23 mouse cellular contexts compared by ENCODE assay signal in the genomic region with DNA sequence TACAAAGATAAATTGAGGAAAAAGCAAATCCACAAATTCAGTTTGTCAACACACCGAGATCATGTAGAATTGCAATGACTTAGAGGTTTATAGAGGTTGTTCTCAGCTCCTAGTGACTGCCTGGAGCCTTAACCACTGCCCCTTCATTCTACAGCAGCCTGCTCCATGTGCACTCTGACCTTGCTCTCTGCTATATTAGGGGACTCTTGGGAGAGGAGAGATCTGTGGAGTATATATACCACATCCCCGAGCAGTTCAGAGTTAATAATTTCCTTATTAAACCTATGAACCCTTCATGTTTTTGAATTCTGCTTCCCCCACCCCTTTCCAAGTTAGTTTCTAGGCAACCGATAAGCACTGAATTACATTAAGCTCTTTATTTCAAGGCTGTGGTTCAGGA.
A peak's percentile ranks its signal among the peaks of the same experiment; 100 is the strongest.
DNase-seq lines count a peak whose midpoint lies in the region; ATAC-seq and TF ChIP-seq lines count a peak whose summit lies in the region.
"Had no signal": no experiment of that assay in that cellular context is flagged by ENCODE, and none has a peak within 500 bp of the region (broad histone marks: within the 10 kb centered on the region; RNA-seq: fewer than 3 reads in every experiment).

No protein-coding gene starts in this region.

- no peaks in the 10 kb centered on the region for H3K4me1 ChIP-seq in forebrain, embryonic 14.5 days (ENCODE audit: control insufficient read depth, insufficient read depth, low read length)
- H3K4me1 ChIP-seq in forebrain, embryonic 13.5 days: no peaks in the 10 kb centered on the region
- no peaks in the 10 kb centered on the region for H3K4me1 ChIP-seq in hindbrain, postnatal 0 days (ENCODE audit: insufficient read depth, low read length)
- H3K4me1 ChIP-seq in hindbrain, embryonic 12.5 days: no peaks in the 10 kb centered on the region
- peaks cover 7% of the 10 kb centered on the region for H3K4me1 ChIP-seq in midbrain, embryonic 15.5 days
- no peaks in the 10 kb centered on the region for H3K4me1 ChIP-seq in midbrain, embryonic 11.5 days (ENCODE audit: control insufficient read depth, insufficient read depth, low read length)
- H3K4me1 ChIP-seq: embryonic facial prominence, embryonic 12.5 days; heart, embryonic 15.5 days; hindbrain, embryonic 10.5 days had no signal

- no peak overlapping the region for H3K4me2 ChIP-seq in forebrain, embryonic 14.5 days (ENCODE audit: low read length)
- no peak overlapping the region for H3K4me2 ChIP-seq in forebrain, embryonic 13.5 days
- H3K4me2 ChIP-seq in hindbrain, postnatal 0 days (ENCODE audit: low read depth, low read length): no peak overlapping the region
- H3K4me2 ChIP-seq in hindbrain, embryonic 12.5 days (replicated peaks): no peak overlapping the region
- H3K4me2 ChIP-seq in midbrain, embryonic 15.5 days: no peak overlapping the region
- H3K4me2 ChIP-seq in midbrain, embryonic 11.5 days: no peak overlapping the region
- H3K4me2 ChIP-seq: embryonic facial prominence, embryonic 12.5 days; forebrain, embryonic 12.5 days; heart, embryonic 11.5 days; heart, embryonic 15.5 days had no signal

- intact Hi-C loops in heart, postnatal 36 days (cut with DNase I): no loop called here

- no peak for ATAC-seq in forebrain, embryonic 14.5 days
- no peak for ATAC-seq in forebrain, embryonic 13.5 days
- no peak for ATAC-seq in hindbrain, postnatal 0 days
- no peak for ATAC-seq in hindbrain, embryonic 12.5 days (ENCODE audit: low FRiP score)
- ATAC-seq in midbrain, embryonic 15.5 days (replicated peaks): peak; percentile 52; the same call in 1 of the 2 replicates
- ATAC-seq in midbrain, embryonic 11.5 days (ENCODE audit: low FRiP score): no peak
- ATAC-seq: CD4-positive, CD25-positive, alpha-beta regulatory T cell, adult 4 months had no signal

- no peak overlapping the region for H3K27ac ChIP-seq in forebrain, embryonic 14.5 days (ENCODE audit: low read depth, low read length)
- no peak overlapping the region for H3K27ac ChIP-seq in forebrain, embryonic 13.5 days
- no peak overlapping the region for H3K27ac ChIP-seq in hindbrain, postnatal 0 days
- no peak overlapping the region for H3K27ac ChIP-seq in hindbrain, embryonic 12.5 days
- H3K27ac ChIP-seq in midbrain, embryonic 15.5 days: peak overlapping the region; percentile 45; the same call in 1 of the 2 replicates
- no peak overlapping the region for H3K27ac ChIP-seq in midbrain, embryonic 11.5 days (ENCODE audit: low read depth, low read length)
- H3K27ac ChIP-seq: embryonic facial prominence, embryonic 12.5 days; forebrain, embryonic 12.5 days; heart, adult 2 months; heart, embryonic 15.5 days; hindbrain, embryonic 10.5 days had no signal

- H3K4me3 ChIP-seq in forebrain, embryonic 14.5 days (ENCODE audit: low read depth, low read length): no peak overlapping the region
- no peak overlapping the region for H3K4me3 ChIP-seq in forebrain, embryonic 13.5 days
- no peak overlapping the region for H3K4me3 ChIP-seq in hindbrain, postnatal 0 days (ENCODE audit: low read length)
- no peak overlapping the region for H3K4me3 ChIP-seq in hindbrain, embryonic 12.5 days
- no peak overlapping the region for H3K4me3 ChIP-seq in midbrain, embryonic 15.5 days
- H3K4me3 ChIP-seq in midbrain, embryonic 11.5 days (ENCODE audit: low read depth, low read length): no peak overlapping the region
- H3K4me3 ChIP-seq: embryonic facial prominence, embryonic 12.5 days; forebrain, embryonic 12.5 days; heart, adult 2 months; heart, embryonic 15.5 days; hindbrain, embryonic 10.5 days had no signal

- WGBS in forebrain, embryonic 14.5 days: 84% methylated on average over 3 of the region's 3 CpGs
- WGBS in forebrain, embryonic 13.5 days: 77% methylated on average over 3 of the region's 3 CpGs
- WGBS in hindbrain, postnatal 0 days: 59% methylated on average over 3 of the region's 3 CpGs
- 60% methylated on average over 3 of the region's 3 CpGs for WGBS in hindbrain, embryonic 12.5 days
- 55% methylated on average over 3 of the region's 3 CpGs for WGBS in midbrain, embryonic 15.5 days
- WGBS in midbrain, embryonic 11.5 days: 78% methylated on average over 3 of the region's 3 CpGs

- no peaks in the 10 kb centered on the region for H3K9me3 ChIP-seq in forebrain, embryonic 14.5 days (replicated peaks; ENCODE audit: control insufficient read depth, low read length)
- no peaks in the 10 kb centered on the region for H3K9me3 ChIP-seq in forebrain, embryonic 13.5 days (replicated peaks)
- H3K9me3 ChIP-seq in hindbrain, postnatal 0 days (ENCODE audit: low read length): no peaks in the 10 kb centered on the region
- H3K9me3 ChIP-seq in hindbrain, embryonic 12.5 days (replicated peaks): no peaks in the 10 kb centered on the region
- H3K9me3 ChIP-seq in midbrain, embryonic 15.5 days: no peaks in the 10 kb centered on the region
- H3K9me3 ChIP-seq in midbrain, embryonic 11.5 days (ENCODE audit: control insufficient read depth, low read length): no peaks in the 10 kb centered on the region
- H3K9me3 ChIP-seq: embryonic facial prominence, embryonic 12.5 days; forebrain, embryonic 12.5 days; heart, embryonic 15.5 days; hindbrain, embryonic 10.5 days had no signal

- TF ChIP-seq CTCF in hindbrain, postnatal 0 days (IDR thresholded peaks at IDR 0.05; ENCODE audit: low read depth): no peak

- no peaks in the 10 kb centered on the region for H3K36me3 ChIP-seq in forebrain, embryonic 14.5 days (ENCODE audit: control insufficient read depth, insufficient read depth, low read length)
- H3K36me3 ChIP-seq in forebrain, embryonic 13.5 days (ENCODE audit: poor library complexity, severe bottlenecking): no peaks in the 10 kb centered on the region
- no peaks in the 10 kb centered on the region for H3K36me3 ChIP-seq in hindbrain, postnatal 0 days (ENCODE audit: insufficient read depth, low read length)
- H3K36me3 ChIP-seq in hindbrain, embryonic 12.5 days: no peaks in the 10 kb centered on the region
- no peaks in the 10 kb centered on the region for H3K36me3 ChIP-seq in midbrain, embryonic 15.5 days (replicated peaks)
- no peaks in the 10 kb centered on the region for H3K36me3 ChIP-seq in midbrain, embryonic 11.5 days (ENCODE audit: control insufficient read depth, insufficient read depth, low read length)
- H3K36me3 ChIP-seq: embryonic facial prominence, embryonic 12.5 days; forebrain, embryonic 12.5 days; G1E; heart, embryonic 15.5 days; hindbrain, embryonic 10.5 days had no signal

- no peak overlapping the region for H3K9ac ChIP-seq in forebrain, embryonic 14.5 days (ENCODE audit: low read length)
- no peak overlapping the region for H3K9ac ChIP-seq in forebrain, embryonic 13.5 days
- H3K9ac ChIP-seq in hindbrain, postnatal 0 days (replicated peaks; ENCODE audit: low read length): no peak overlapping the region
- no peak overlapping the region for H3K9ac ChIP-seq in hindbrain, embryonic 12.5 days
- H3K9ac ChIP-seq in midbrain, embryonic 15.5 days: no peak overlapping the region
- no peak overlapping the region for H3K9ac ChIP-seq in midbrain, embryonic 11.5 days (ENCODE audit: low read length)
- H3K9ac ChIP-seq: embryonic facial prominence, embryonic 12.5 days; forebrain, embryonic 12.5 days; heart, embryonic 15.5 days had no signal

- no peaks in the 10 kb centered on the region for H3K27me3 ChIP-seq in forebrain, embryonic 14.5 days (replicated peaks; ENCODE audit: control insufficient read depth, insufficient read depth, low read length)
- no peaks in the 10 kb centered on the region for H3K27me3 ChIP-seq in forebrain, embryonic 13.5 days
- H3K27me3 ChIP-seq in hindbrain, postnatal 0 days (ENCODE audit: insufficient read depth, low read length): no peaks in the 10 kb centered on the region
- H3K27me3 ChIP-seq in hindbrain, embryonic 12.5 days: no peaks in the 10 kb centered on the region
- H3K27me3 ChIP-seq in midbrain, embryonic 15.5 days (replicated peaks): no peaks in the 10 kb centered on the region
- no peaks in the 10 kb centered on the region for H3K27me3 ChIP-seq in midbrain, embryonic 11.5 days (ENCODE audit: control insufficient read depth, insufficient read depth, low read length)
- H3K27me3 ChIP-seq: embryonic facial prominence, embryonic 12.5 days; forebrain, embryonic 12.5 days; heart, embryonic 15.5 days had no signal

- DNase-seq in forebrain, embryonic 14.5 days (ENCODE audit: low spot score): peak; percentile 13
- peak; percentile 8 for DNase-seq in hindbrain, postnatal 0 days (ENCODE audit: low spot score)
- DNase-seq in midbrain, embryonic 11.5 days (ENCODE audit: low spot score, missing footprints): no peak
- DNase-seq in heart, postnatal 36 days: no peak
- DNase-seq: adrenal gland, adult 8-10 months; adrenal gland, postnatal 36 days; B cell, adult 2 months; cerebellum, adult 11-12 months; cerebellum, adult 9-10 months; cerebellum, postnatal 25 days; gastrocnemius, postnatal 14 days; heart, adult 2 months; heart, postnatal 14 days had no signal

Comparison
In these comparisons a context has a peak if more than half of its experiments do, and no peak if none do; other contexts are left out.
1. DNase-seq: peak in forebrain, embryonic 14.5 days (single experiment) and hindbrain, postnatal 0 days (single experiment); none in midbrain, embryonic 11.5 days (single experiment) and heart, postnatal 36 days (0 of 2).